Mouse (Mus musculus): ENCODE data around the gene Wdfy3.

GRCm38 (mm10) chr5:102048416-102048815, 21.3 kb downstream of the Wdfy3 start:
- TF ChIP-seq CTCF (IDR thresholded peaks at IDR 0.05; ENCODE audit: low read depth) (no peak), EP300 (IDR thresholded peaks at IDR 0.05; ENCODE audit: low read depth) (no peak)

Data from heart, postnatal 0 days (tissue).